Comparison of ENCODE assay signal across 8 mouse cellular contexts in genomic region chrX:85721226-85721625, GRCm38 (mm10). TPM values are rescaled to one million over a fixed set of nuclear protein-coding genes. Genes with fewer than 3 reads are reported as not detected.
DNase-seq lines count a peak whose midpoint lies in the region; ATAC-seq and TF ChIP-seq lines count a peak whose summit lies in the region.

No protein-coding gene starts in this region.

- no peaks in the 10 kb centered on the region for H3K9me3 ChIP-seq in hindbrain, postnatal 0 days (ENCODE audit: low read length)
- no peaks in the 10 kb centered on the region for H3K9me3 ChIP-seq in hindbrain, embryonic 12.5 days (replicated peaks)
- H3K9me3 ChIP-seq in ES-Bruce4 (replicated peaks; ENCODE audit: control insufficient read depth, insufficient read depth, low read length, poor library complexity, severe bottlenecking) = no peaks in the 10 kb centered on the region
- H3K9me3 ChIP-seq in limb, embryonic 10.5 days (replicated peaks) = no peaks in the 10 kb centered on the region

- no peaks in the 10 kb centered on the region for H3K36me3 ChIP-seq in hindbrain, postnatal 0 days (ENCODE audit: insufficient read depth, low read length)
- no peaks in the 10 kb centered on the region for H3K36me3 ChIP-seq in hindbrain, embryonic 12.5 days
- no peaks in the 10 kb centered on the region for H3K36me3 ChIP-seq in ES-Bruce4 (ENCODE audit: control insufficient read depth, insufficient read depth, low read length, poor library complexity, severe bottlenecking)
- no peaks in the 10 kb centered on the region for H3K36me3 ChIP-seq in limb, embryonic 10.5 days

- no peak for TF ChIP-seq POLR2A in ES-Bruce4 (IDR thresholded peaks at IDR 0.05; ENCODE audit: insufficient read depth, low read length)
- TF ChIP-seq POLR2A in bone marrow macrophage, adult 2 months (IDR thresholded peaks at IDR 0.05; ENCODE audit: borderline replicate concordance, low read depth, low read length) = no peak

- DNase-seq in hindbrain, postnatal 0 days (ENCODE audit: low spot score) = no peak
- peak; percentile 6 to 44 for DNase-seq in spleen, adult 18-20 months
- DNase-seq in limb, embryonic 10.5 days (ENCODE audit: low spot score) = no peak
- DNase-seq in layer of hippocampus, adult 9-11 months = no peak
- no peak for DNase-seq in left cerebral cortex, adult 8-10 months (ENCODE audit: low spot score in 2 of 2)

- H3K4me2 ChIP-seq in hindbrain, postnatal 0 days (ENCODE audit: low read depth, low read length) = no peak overlapping the region
- no peak overlapping the region for H3K4me2 ChIP-seq in hindbrain, embryonic 12.5 days (replicated peaks)

- no peak overlapping the region for H3K27ac ChIP-seq in hindbrain, postnatal 0 days
- no peak overlapping the region for H3K27ac ChIP-seq in hindbrain, embryonic 12.5 days
- no peak overlapping the region for H3K27ac ChIP-seq in ES-Bruce4 (ENCODE audit: insufficient read depth, low read length)
- H3K27ac ChIP-seq in bone marrow macrophage, adult 2 months (ENCODE audit: insufficient read depth, low read depth, low read length) = no peak overlapping the region
- no peak overlapping the region for H3K27ac ChIP-seq in limb, embryonic 10.5 days

- no peaks in the 10 kb centered on the region for H3K4me1 ChIP-seq in hindbrain, postnatal 0 days (ENCODE audit: insufficient read depth, low read length)
- H3K4me1 ChIP-seq in hindbrain, embryonic 12.5 days = no peaks in the 10 kb centered on the region
- no peaks in the 10 kb centered on the region for H3K4me1 ChIP-seq in ES-Bruce4 (ENCODE audit: control insufficient read depth, insufficient read depth, low read length)
- H3K4me1 ChIP-seq in bone marrow macrophage, adult 2 months (ENCODE audit: control insufficient read depth, insufficient read depth, low read length) = 0 out of 2 replicates have a peak, but pooled peaks cover 3% of the 10 kb centered on the region
- no peaks in the 10 kb centered on the region for H3K4me1 ChIP-seq in limb, embryonic 10.5 days

- H3K9ac ChIP-seq in hindbrain, postnatal 0 days (replicated peaks; ENCODE audit: low read length) = no peak overlapping the region
- H3K9ac ChIP-seq in hindbrain, embryonic 12.5 days = no peak overlapping the region
- no peak overlapping the region for H3K9ac ChIP-seq in ES-Bruce4 (ENCODE audit: low read depth, poor library complexity, severe bottlenecking)

- no peaks in the 10 kb centered on the region for H3K27me3 ChIP-seq in hindbrain, postnatal 0 days (ENCODE audit: insufficient read depth, low read length)
- H3K27me3 ChIP-seq in hindbrain, embryonic 12.5 days = no peaks in the 10 kb centered on the region
- H3K27me3 ChIP-seq in ES-Bruce4 (ENCODE audit: control insufficient read depth, insufficient read depth, low read length, poor library complexity, severe bottlenecking) = no peaks in the 10 kb centered on the region
- peaks cover 7% of the 10 kb centered on the region; the same call in 1 of the 2 replicates for H3K27me3 ChIP-seq in limb, embryonic 10.5 days (ENCODE audit: low read depth, poor library complexity, severe bottlenecking)

- TF ChIP-seq CTCF in hindbrain, postnatal 0 days (IDR thresholded peaks at IDR 0.05; ENCODE audit: low read depth) = peak; percentile 36
- TF ChIP-seq CTCF in ES-Bruce4 (IDR thresholded peaks at IDR 0.05; ENCODE audit: low read depth, low read length) = peak; percentile 46
- peak; percentile 50 for TF ChIP-seq CTCF in bone marrow macrophage, adult 2 months (IDR thresholded peaks at IDR 0.05; ENCODE audit: low read depth, low read length)

- H3K4me3 ChIP-seq in hindbrain, postnatal 0 days (ENCODE audit: low read length) = no peak overlapping the region
- H3K4me3 ChIP-seq in hindbrain, embryonic 12.5 days = no peak overlapping the region
- no peak overlapping the region for H3K4me3 ChIP-seq in ES-Bruce4 (ENCODE audit: low read depth, low read length)
- no peak overlapping the region for H3K4me3 ChIP-seq in bone marrow macrophage, adult 2 months (ENCODE audit: insufficient read depth, low read length)
- no peak overlapping the region for H3K4me3 ChIP-seq in limb, embryonic 10.5 days

- TF ChIP-seq EP300 in ES-Bruce4 (IDR thresholded peaks at IDR 0.05; ENCODE audit: insufficient read depth, low read depth, low read length) = no peak

- no peak for ATAC-seq in hindbrain, postnatal 0 days
- ATAC-seq in hindbrain, embryonic 12.5 days (ENCODE audit: low FRiP score) = no peak

RNA-seq across cellular contexts. Expression of gene Gk, which starts 55.4 kb away (rescaled TPM):
- total RNA-seq in hindbrain, postnatal 0 days (2014; rRNA removed) = 8.1 and 9.8 TPM in 2 replicates
- 11.1 and 12.5 TPM in 2 replicates for polyA plus RNA-seq in hindbrain, postnatal 0 days (2015; fragmentation: Nextera tagmentation; extraction: Ambion mirVana)
- polyA plus RNA-seq in hindbrain, embryonic 12.5 days (2016; fragmentation: Nextera tagmentation; extraction: Ambion mirVana) = 6.9 and 7.1 TPM in 2 replicates
- 9.8 and 10.5 TPM in 2 replicates for polyA plus RNA-seq in ES-Bruce4 (2011; ENCODE audit: insufficient read depth, insufficient read length, low read depth, missing spikeins)
- polyA plus RNA-seq in bone marrow macrophage, adult 2 months (2012; ENCODE audit: insufficient read depth, insufficient read length, missing spikeins) = 9.6 and 11.5 TPM in 2 replicates
- polyA plus RNA-seq in limb, embryonic 10.5 days (2016; fragmentation: Nextera tagmentation; extraction: Ambion mirVana) = 4.5 and 5.8 TPM in 2 replicates
- 10 to 100 TPM; 21.9 to 26.2 (median 24.3) TPM for total RNA-seq in left cerebral cortex, adult 8-10 months (2022)

Comparison
In these comparisons a context has a peak if more than half of its experiments do, and no peak if none do; other contexts are left out.
1. DNase-seq: peak in spleen, adult 18-20 months (2 of 2); none in hindbrain, postnatal 0 days (single experiment), limb, embryonic 10.5 days (single experiment), layer of hippocampus, adult 9-11 months (single experiment) and left cerebral cortex, adult 8-10 months (0 of 2).
2. Peak in every context shown above with its lines, with median percentiles within 50 percentile points of each other: CTCF ChIP-seq.